Comparison of ENCODE assay signal across 8 mouse cellular contexts in the genomic region with DNA sequence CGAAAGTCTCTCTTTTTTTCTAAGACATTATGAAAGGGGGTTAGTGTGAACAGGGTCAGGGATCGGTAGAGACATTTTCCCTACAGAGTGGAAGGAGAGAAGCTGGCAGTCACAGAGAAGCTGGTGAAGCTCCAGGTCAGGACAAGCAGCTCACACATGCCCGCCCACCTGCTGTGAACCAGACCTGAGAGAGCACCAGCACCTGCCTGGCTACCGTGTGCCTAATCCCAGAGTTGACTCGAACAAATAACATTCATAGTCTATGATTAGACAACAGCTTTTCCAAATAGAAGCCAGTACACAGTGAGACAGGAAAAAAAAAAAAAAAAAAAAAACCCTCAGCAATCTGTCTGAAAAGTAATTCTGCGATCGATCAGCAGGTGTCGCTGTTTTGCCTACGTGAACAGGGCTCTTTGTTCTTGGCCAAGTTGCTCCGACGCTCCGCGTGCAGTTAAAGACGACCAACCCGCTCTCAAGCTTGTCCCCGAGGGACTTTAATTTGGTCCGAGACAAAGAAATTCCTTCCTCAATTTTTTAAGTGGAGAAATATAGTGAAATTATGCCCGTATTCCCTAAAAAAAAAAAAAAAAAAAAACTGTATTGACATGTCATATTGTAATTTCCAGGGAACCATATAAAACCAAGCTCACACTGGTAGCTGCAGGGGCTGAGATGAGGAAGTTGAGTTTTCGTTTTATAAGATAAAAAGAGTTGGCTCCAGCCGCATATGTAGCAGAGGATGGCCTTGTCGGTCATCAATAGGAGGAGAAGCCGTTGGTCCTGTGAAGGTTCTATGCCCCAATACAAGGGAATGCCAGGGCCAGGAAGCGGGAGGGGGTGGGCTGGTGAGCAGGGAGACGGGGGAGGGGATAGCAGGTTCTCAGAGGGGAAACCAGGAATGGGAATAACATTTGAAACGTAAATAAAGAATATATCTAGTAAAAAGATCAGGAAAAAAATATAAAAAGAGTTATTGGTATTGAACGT. TPM values are rescaled to one million over a fixed set of nuclear protein-coding genes. Genes with fewer than 3 reads are reported as not detected.
DNase-seq lines count a peak whose midpoint lies in the region; ATAC-seq and TF ChIP-seq lines count a peak whose summit lies in the region.

No protein-coding gene starts in this region.

- no peaks in the 10 kb centered on the region for H3K36me3 ChIP-seq in G1E (replicated peaks)
- no peaks in the 10 kb centered on the region for H3K36me3 ChIP-seq in lung, embryonic 15.5 days
- no peaks in the 10 kb centered on the region for H3K36me3 ChIP-seq in thymus, adult 2 months (ENCODE audit: control insufficient read depth, insufficient read depth, low read length)

- H3K27ac ChIP-seq in lung, embryonic 15.5 days, result no peak overlapping the region
- no peak overlapping the region for H3K27ac ChIP-seq in thymus, adult 2 months (ENCODE audit: control insufficient read depth, insufficient read depth, low read length)

- WGBS in lung, embryonic 15.5 days, result 14% methylated on average over 26 of the region's 26 CpGs
- 19% methylated on average over 26 of the region's 26 CpGs for WGBS in thymus, adult 2 months

- H3K4me2 ChIP-seq in lung, embryonic 15.5 days, result peak overlapping the region; percentile 53

- H3K4me1 ChIP-seq in G1E (ENCODE audit: insufficient read depth, low read depth, low read length), result no peaks in the 10 kb centered on the region
- peaks cover 16% of the 10 kb centered on the region; the same call in 1 of the 2 replicates for H3K4me1 ChIP-seq in lung, embryonic 15.5 days
- peaks cover 9% of the 10 kb centered on the region for H3K4me1 ChIP-seq in thymus, adult 2 months (replicated peaks; ENCODE audit: control insufficient read depth, insufficient read depth, low read length)

- no peaks in the 10 kb centered on the region for H3K9me3 ChIP-seq in G1E (replicated peaks)
- no peaks in the 10 kb centered on the region for H3K9me3 ChIP-seq in lung, embryonic 15.5 days

- DNase-seq in G1E (ENCODE audit: low spot score), result peak; percentile 27
- peak; percentile 87 to 89 for DNase-seq in cerebellum, adult 18-20 months
- DNase-seq in forelimb bud, embryonic 11.5 days (ENCODE audit: low read depth, low spot score), result peak; percentile 98
- peak; percentile 63 to 88 for DNase-seq in layer of hippocampus, adult 8-10 months (ENCODE audit: low spot score in 2 of 2)
- peak; percentile 61 for DNase-seq in ovary, adult 18-20 months (ENCODE audit: low spot score)
- DNase-seq in thymus, adult 2 months, result peak; percentile 87

- TF ChIP-seq CTCF in G1E (IDR thresholded peaks at IDR 0.05; ENCODE audit: low read depth, low read length), result peak; percentile 36
- TF ChIP-seq CTCF in thymus, adult 2 months (IDR thresholded peaks at IDR 0.05; ENCODE audit: borderline replicate concordance, control insufficient read depth, extremely low read depth, insufficient read depth, low read length, poor library complexity), result peak; percentile 74; the same call in 1 of the 2 replicates

- no peak overlapping the region for H3K4me3 ChIP-seq in G1E (ENCODE audit: low read depth, low read length)
- peak overlapping the region; percentile 25 for H3K4me3 ChIP-seq in lung, embryonic 15.5 days
- H3K4me3 ChIP-seq in thymus, adult 2 months (ENCODE audit: control insufficient read depth, insufficient read depth, low read length), result 0 out of 2 replicates have a peak overlapping the region, but pooled peaks have one; percentile 3

- TF ChIP-seq POLR2A in thymus, adult 2 months (IDR thresholded peaks at IDR 0.05; ENCODE audit: control insufficient read depth, extremely low read depth, insufficient read depth, low read length, poor library complexity), result no peak

- no peak for ATAC-seq in G1E (ENCODE audit: extremely low read depth, insufficient number of reproducible peaks, low FRiP score, poor library complexity, severe bottlenecking)
- ATAC-seq in hematopoietic stem cell, adult 5-6 weeks (replicated peaks in 1 of 2; ENCODE audit: insufficient read depth in 1 of 2, low FRiP score in 2 of 2, low TSS enrichment in 1 of 2, low read depth in 1 of 2, poor library complexity in 2 of 2, severe bottlenecking in 2 of 2), result peak; percentile 82; a peak in 3 of 4 replicates
- peak; percentile 43; the same call in 1 of the 2 replicates for ATAC-seq in lung, embryonic 15.5 days (ENCODE audit: borderline replicate concordance, extremely low read depth, low FRiP score, low TSS enrichment)

- H3K27me3 ChIP-seq in G1E (ENCODE audit: insufficient read depth, low read length), result peaks cover 9% of the 10 kb centered on the region
- H3K27me3 ChIP-seq in lung, embryonic 15.5 days, result no peaks in the 10 kb centered on the region
- H3K27me3 ChIP-seq in thymus, adult 2 months (ENCODE audit: control insufficient read depth, insufficient read depth, low read length), result no peaks in the 10 kb centered on the region

- no peak overlapping the region for H3K9ac ChIP-seq in lung, embryonic 15.5 days

RNA-seq across cellular contexts. Expression of a gene that starts 48.4 kb away (rescaled TPM):
- total RNA-seq in G1E (2014; fragmentation: Nextera tagmentation) (not detected in 2 replicates), G1E (2017) (0.27 TPM in 1 of 2 replicates, not detected in the other)
- not detected in 2 replicates for polyA plus RNA-seq in G1E (2012)
- total RNA-seq in hematopoietic stem cell, adult 5-6 weeks (2017), result 0.25 and 1.0 TPM in 2 replicates
- 1 to 10 TPM; 2.8 to 5.2 (median 3.9) TPM for total RNA-seq in layer of hippocampus, adult 8-10 months (2022)
- 2.4 and 3.4 TPM in 2 replicates for polyA plus RNA-seq in lung, embryonic 15.5 days (2015; fragmentation: Nextera tagmentation; extraction: Ambion mirVana)
- 10.5 and 11.8 TPM in 2 replicates for polyA plus RNA-seq in thymus, adult 2 months (2012; rRNA removed)

Comparison
In these comparisons a context has a peak if more than half of its experiments do, and no peak if none do; other contexts are left out.
1. DNase-seq: peak in every context shown above with its lines; median percentile 98 in forelimb bud, embryonic 11.5 days; 88 in cerebellum, adult 18-20 months; 87 in thymus, adult 2 months; 76 in layer of hippocampus, adult 8-10 months; 61 in ovary, adult 18-20 months; 27 in G1E.